Mouse (Mus musculus): ENCODE results near the gene Sema5b.

- TF ChIP-seq CTCF (IDR thresholded peaks at IDR 0.05; ENCODE audit: low read depth): no peak
- TF ChIP-seq EP300 (IDR thresholded peaks at IDR 0.05; ENCODE audit: low read depth): no peak
These were observed 1.5 kb downstream of the Sema5b start for GRCm38 (mm10) chr16:35542421-35542780.

Measured in liver, embryonic 14.5 days (tissue).